Mouse (Mus musculus): Measurements from ENCODE around the gene Hspa4. TPM values are rescaled to one million over a fixed set of nuclear protein-coding genes. Genes with fewer than 3 reads are reported as not detected.

Gene Hspa4
- total RNA-seq, 2 experiments from 2014 or later = 188 to 192 TPM

- DNase-seq (ENCODE audit: extremely low spot score in 1 of 2, low spot score in 2 of 2) = no peak
- intact Hi-C loops (cut with DNase I) = no loop called here
These were observed 40.2 kb downstream of the Hspa4 start for GRCm38 (mm10) chr11:53260056-53260455.

GRCm38 (mm10) chr11:53259047-53259632, 41.1 kb downstream of the Hspa4 start:
- intact Hi-C loops (cut with DNase I) = loop anchor here (5.0 to 10.0 kb wide), 2 partner anchors 744 to 837 kb away; no protein-coding TSS in a partner anchor

DNA sequence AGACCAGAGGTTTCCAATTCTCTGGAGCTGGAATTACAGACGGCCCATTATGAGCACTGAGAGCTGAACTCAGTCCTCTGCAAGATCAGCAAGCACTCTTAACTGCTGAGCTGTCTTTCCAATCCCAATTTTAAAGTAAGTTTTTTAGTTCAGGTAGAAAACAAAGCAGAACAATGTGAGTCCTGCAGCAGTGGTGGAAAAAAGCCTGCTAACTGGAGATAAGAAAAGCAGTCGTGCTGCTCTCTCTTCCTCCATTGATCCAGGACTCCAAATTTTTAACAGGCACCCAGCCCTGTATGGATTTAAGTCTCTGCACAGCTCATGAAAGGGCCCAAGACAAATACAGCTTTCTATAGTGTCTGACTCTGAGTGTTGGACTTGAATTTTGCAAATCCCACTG, 43.3 kb downstream of the Hspa4 start:
- no peak for DNase-seq (ENCODE audit: extremely low spot score in 1 of 2, low spot score in 2 of 2)
- intact Hi-C loops (cut with DNase I) = loop anchor here (5.0 to 10.0 kb wide), 2 partner anchors 742 to 835 kb away; no protein-coding TSS in a partner anchor

More at GRCm38 (mm10) chr11:53259047-53259632, 41.1 kb downstream of the Hspa4 start:
- no peak for DNase-seq (ENCODE audit: extremely low spot score in 1 of 2, low spot score in 2 of 2)

- peak; percentile 81 to 84 for DNase-seq (ENCODE audit: extremely low spot score in 1 of 2, low spot score in 2 of 2)
- intact Hi-C loops (cut with DNase I) = loop anchor here (5.0 to 10.0 kb wide), 2 partner anchors 740 to 833 kb away; no protein-coding TSS in a partner anchor
These were observed 45.3 kb downstream of the Hspa4 start for GRCm38 (mm10) chr11:53254926-53255325.

DNA sequence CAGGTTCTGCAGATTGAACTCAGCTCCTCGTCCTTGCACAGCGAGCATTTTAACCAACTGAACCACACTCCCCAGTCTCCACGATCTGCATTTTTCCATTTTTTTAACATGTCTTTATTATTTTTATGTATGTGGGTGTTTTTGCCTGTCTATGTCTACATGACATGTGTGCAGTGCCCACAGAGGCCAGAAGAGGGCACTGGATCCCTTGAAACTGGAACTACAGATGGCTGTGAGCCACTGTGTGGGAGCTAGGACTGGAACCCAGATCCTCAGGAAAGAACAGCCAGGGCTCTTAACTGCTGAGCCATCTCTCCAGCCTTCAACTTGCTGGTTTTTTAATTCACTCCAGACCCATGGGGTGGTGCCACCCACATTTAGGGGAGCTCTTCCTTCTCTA, 45.8 kb downstream of the Hspa4 start:
- no peak for DNase-seq (ENCODE audit: extremely low spot score in 1 of 2, low spot score in 2 of 2)
- intact Hi-C loops (cut with DNase I) = loop anchor here (10.0 kb wide), 1 partner anchor 740 kb away; no protein-coding TSS in a partner anchor

DNA sequence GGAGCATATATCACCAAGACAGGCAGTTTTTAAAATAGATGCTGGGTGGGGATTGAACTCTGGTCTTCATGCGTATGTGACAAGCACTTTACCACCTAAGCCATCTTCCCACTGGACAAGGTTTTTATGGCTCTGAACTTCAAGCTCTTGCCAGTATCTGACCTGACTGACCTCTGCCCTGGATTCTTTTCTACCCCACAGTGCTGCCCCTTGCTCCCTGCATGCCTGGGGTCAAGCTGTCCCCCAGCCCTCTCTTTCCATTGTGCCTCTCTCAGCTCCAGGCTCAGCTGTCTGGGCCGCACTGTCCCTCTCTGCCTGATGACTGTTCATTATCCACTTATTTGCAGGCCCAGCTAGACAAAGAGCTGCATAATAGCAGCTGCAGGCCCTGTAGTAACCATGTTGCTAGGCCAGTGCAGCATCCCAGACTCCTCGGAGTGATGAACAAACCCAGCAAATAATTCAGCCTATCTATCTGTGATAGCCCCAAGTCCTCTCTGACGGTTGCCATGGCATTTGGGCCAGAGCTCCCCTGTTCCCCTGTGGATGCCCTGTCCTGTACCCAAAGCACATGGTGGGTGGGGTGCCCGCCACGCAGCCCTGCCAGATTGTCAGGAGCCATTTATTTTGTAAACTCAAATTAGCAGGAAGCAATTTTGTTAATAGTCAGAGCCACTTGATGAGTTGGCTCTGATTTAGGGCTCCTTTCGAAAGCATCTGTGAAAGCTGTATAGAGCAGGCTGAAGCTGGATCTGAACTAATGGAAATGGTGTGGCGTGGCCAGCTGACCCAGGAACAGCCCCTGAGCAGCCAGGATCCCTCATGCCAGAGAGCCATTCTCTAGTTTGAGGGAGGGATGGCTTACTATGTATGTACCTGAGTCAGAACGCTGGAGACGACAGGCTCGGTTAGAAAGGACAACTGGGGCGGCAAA, 47.8 kb downstream of the Hspa4 start:
- intact Hi-C loops (cut with DNase I) = loop anchor here (10.0 kb wide), 1 partner anchor 738 kb away; no protein-coding TSS in a partner anchor
- no peak for DNase-seq (ENCODE audit: extremely low spot score in 1 of 2, low spot score in 2 of 2)

DNA sequence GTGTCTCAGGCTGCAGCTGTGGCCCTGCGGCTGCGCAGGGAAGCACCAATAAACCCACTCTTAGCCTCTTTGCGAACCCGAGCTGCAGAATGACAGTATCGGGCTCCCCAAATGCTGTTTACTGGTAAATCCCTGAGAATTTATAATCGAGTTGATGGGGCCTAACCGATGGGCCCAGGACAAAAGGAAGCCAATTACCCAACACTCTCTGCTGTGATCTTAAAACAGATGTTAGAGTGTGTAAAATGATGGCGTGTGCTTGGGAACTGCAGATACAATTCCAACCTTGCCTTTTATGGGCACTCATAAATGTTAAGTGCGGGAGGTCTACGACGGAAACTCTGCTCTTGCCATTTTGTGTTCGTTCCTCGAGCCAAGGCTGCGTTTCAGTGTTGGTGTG, 49.5 kb downstream of the Hspa4 start:
- intact Hi-C loops (cut with DNase I) = loop anchor here (10.0 kb wide), 1 partner anchor 736 kb away; no protein-coding TSS in a partner anchor
- DNase-seq (ENCODE audit: extremely low spot score in 1 of 2, low spot score in 2 of 2) = no peak

GRCm38 (mm10) chr11:53249686-53250085, 50.6 kb downstream of the Hspa4 start:
- intact Hi-C loops (cut with DNase I) = loop anchor here (10.0 kb wide), 1 partner anchor 735 kb away; no protein-coding TSS in a partner anchor
- DNase-seq (ENCODE audit: extremely low spot score in 1 of 2, low spot score in 2 of 2) = no peak

- DNase-seq (ENCODE audit: extremely low spot score in 1 of 2, low spot score in 2 of 2) = no peak
- intact Hi-C loops (cut with DNase I) = no loop called here
These were observed 54.7 kb downstream of the Hspa4 start for GRCm38 (mm10) chr11:53245561-53245960.

DNA sequence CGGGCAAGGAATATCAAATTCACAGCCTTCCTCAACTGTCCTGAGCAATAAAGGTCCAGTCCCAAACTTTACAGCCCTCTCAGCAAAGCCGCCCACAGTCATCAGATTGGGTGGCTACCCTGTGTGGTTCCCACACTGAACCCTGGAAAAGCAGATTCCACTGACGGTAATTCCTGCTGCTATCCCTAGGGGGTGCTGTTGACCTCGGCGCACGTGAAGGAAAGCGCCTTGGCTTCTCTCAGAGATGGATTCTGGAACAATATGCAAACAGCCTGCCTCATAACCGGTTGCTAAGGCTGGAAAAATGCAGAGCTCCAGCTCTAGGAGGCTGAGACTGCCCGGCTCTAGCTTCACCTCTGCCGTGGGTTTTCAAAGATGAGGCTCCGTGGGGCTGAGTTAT, 57.1 kb downstream of the Hspa4 start:
- intact Hi-C loops (cut with DNase I) = no loop called here
- no peak for DNase-seq (ENCODE audit: extremely low spot score in 1 of 2, low spot score in 2 of 2)

- intact Hi-C loops (cut with DNase I) = no loop called here
These were observed 66.7 kb downstream of the Hspa4 start for GRCm38 (mm10) chr11:53233590-53233989.

DNA sequence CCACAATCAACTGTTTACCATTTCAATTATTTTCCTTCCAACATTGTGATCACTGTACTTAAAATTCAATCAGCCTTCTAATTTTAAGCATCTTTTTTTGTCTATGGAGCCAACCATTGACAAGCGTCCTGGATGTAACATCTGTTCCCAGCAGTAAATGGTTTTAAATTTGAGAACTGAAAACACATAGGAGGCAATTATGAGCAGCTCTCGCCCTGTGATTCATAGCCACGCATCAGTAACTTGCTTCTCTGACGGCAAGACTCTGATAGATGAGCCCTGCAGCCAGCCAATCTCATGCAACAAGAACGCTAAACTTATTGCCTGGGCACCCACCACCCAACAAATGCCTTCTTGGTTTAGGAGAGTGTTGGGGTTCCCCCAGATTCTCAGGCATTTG, 68.4 kb downstream of the Hspa4 start:
- no peak for DNase-seq (ENCODE audit: extremely low spot score in 1 of 2, low spot score in 2 of 2)
- intact Hi-C loops (cut with DNase I) = no loop called here

More at GRCm38 (mm10) chr11:53233590-53233989, 66.7 kb downstream of the Hspa4 start:
- DNase-seq (ENCODE audit: extremely low spot score in 1 of 2, low spot score in 2 of 2) = no peak

- intact Hi-C loops (cut with DNase I) = no loop called here
- DNase-seq (ENCODE audit: extremely low spot score in 1 of 2, low spot score in 2 of 2) = no peak
These were observed 71.2 kb downstream of the Hspa4 start for GRCm38 (mm10) chr11:53229011-53229410.

DNA sequence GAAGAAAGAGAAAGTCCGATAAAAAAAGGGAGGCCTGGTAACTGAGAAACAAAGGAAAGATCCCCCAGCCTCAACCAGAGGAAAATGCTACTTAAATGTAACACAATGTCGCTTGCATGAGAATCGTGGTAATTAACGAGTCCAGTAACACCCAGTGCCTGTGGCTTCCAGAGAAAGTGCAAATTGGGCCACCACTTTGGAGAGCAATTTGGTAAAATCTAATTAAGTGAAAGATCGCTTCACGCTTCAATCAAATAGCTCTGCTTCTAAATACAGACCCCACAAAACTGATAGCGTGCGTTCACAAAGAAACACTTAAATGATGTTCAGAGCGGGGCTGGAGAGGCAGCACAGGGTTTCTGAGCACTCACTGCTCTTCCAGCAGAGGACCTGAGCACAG, 89.4 kb downstream of the Hspa4 start:
- intact Hi-C loops (cut with DNase I) = no loop called here
- DNase-seq (ENCODE audit: extremely low spot score in 1 of 2, low spot score in 2 of 2) = no peak

Other genes starting within 250 kb of the Hspa4 start
- gene Zcchc10, start 24.2 kb upstream of the Hspa4 start, total RNA-seq (2021) = 10 to 100 TPM in 1 of 2 experiments, 1 to 10 TPM in 1; 8.4 to 11.1 TPM
- 100 to 1,000 TPM; 172 to 173 TPM for gene Aff4, start 50.4 kb upstream of the Hspa4 start, total RNA-seq (2021)
- gene Leap2, start 122.7 kb upstream of the Hspa4 start, total RNA-seq (2021) = not detected
- gene Uqcrq, start 130.4 kb upstream of the Hspa4 start, total RNA-seq (2021) = 100 to 1,000 TPM; 560 to 578 TPM
- gene Gdf9, start 130.6 kb upstream of the Hspa4 start, total RNA-seq (2021) = 1 to 10 TPM in 1 of 2 experiments, under 1 TPM in 1; 0.58 to 1.5 TPM
- gene Gm10447, start 156.7 kb upstream of the Hspa4 start, total RNA-seq (2021) = not detected
- gene Shroom1, start 156.7 kb upstream of the Hspa4 start, total RNA-seq (2021) = 1 to 10 TPM; 3.4 to 4.5 TPM
- not detected for gene Gm9837, start 170.0 kb upstream of the Hspa4 start, total RNA-seq (2021)
- 1 to 10 TPM; 1.1 to 2.1 TPM for gene Gm9945, start 179.7 kb upstream of the Hspa4 start, total RNA-seq (2021)
- gene Sowaha, start 179.8 kb upstream of the Hspa4 start, total RNA-seq (2021) = 10 to 100 TPM; 43.8 to 50.1 TPM
- 100 to 1,000 TPM; 111 to 124 TPM for gene Sept8, start 218.8 kb upstream of the Hspa4 start, total RNA-seq (2021)